Mouse (Mus musculus) liver, embryonic 14.5 days (tissue): ENCODE measurements around the gene Olfr99.

Experiments used
- CTCF ChIP-seq: IDR thresholded peaks from 2 replicates; pipeline ENCODE4 v1.5.1; 2016; ENCODE audit warnings: antibody characterized with exemption, low read depth, control low read depth
- EP300 ChIP-seq: IDR thresholded peaks from 2 replicates; pipeline ENCODE4 v1.6.1; 2016; ENCODE audit warnings: antibody characterized with exemption, low read depth

DNA sequence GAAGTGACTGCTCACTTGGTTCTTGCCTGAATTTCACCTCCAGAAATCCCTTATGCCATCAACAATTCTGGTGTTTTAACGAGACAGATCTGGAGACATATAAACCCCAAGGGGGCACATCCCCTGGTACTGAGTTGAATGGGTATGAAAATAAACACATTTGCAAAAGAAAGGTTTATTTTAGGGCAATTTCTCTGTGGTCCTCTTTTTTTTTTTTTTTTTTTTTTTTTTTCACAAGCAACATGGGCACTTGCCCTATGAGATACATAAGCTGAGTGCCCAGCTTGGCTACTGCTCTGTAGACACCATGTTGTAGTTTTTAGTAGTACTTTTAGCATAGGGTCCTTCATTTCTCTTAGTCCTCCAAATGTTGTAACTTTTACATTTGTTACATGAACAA is at the start of gene Olfr99:
- TF ChIP-seq CTCF (no peak), EP300 (no peak)
